Mouse (Mus musculus) forebrain, embryonic 12.5 days (tissue): ENCODE measurements around the gene Cmss1. TPM values are rescaled to one million over a fixed set of nuclear protein-coding genes. Genes with fewer than 3 reads are reported as not detected.
A peak's percentile ranks its signal among the peaks of the same experiment; 100 is the strongest.

Experiments
- ATAC-seq: fragments of 200-750 bp; cut with Nextera tagmentation; 2 replicates; pipeline ENCODE4 v1.8.0; 2017; ENCODE audit warnings: moderate TSS enrichment; ENCODE audit not compliant: low FRiP score
- H3K27ac ChIP-seq: fragments of 300-500 bp; sonication (generic); 2 replicates; pipeline ENCODE4 v1.5.1; 2016; ENCODE audit warnings: mild to moderate bottlenecking
- H3K27me3 ChIP-seq: fragments of 300-500 bp; sonication (generic); 2 replicates; pipeline ENCODE4 v1.6.1; 2016; ENCODE audit warnings: mild to moderate bottlenecking
- H3K36me3 ChIP-seq: fragments of 300-500 bp; sonication (generic); replicated peaks from 2 replicates; pipeline ENCODE4 v1.6.1; 2016; ENCODE audit warnings: mild to moderate bottlenecking
- H3K4me1 ChIP-seq: fragments of 300-500 bp; sonication (generic); 2 replicates; pipeline ENCODE4 v1.6.1; 2016
- H3K4me2 ChIP-seq: fragments of 300-500 bp; sonication (generic); 2 replicates; pipeline ENCODE4 v1.6.1; 2016; ENCODE audit warnings: mild to moderate bottlenecking, moderate library complexity
- H3K4me3 ChIP-seq: fragments of 300-500 bp; sonication (generic); replicated peaks from 2 replicates; pipeline ENCODE4 v1.5.1; 2016; ENCODE audit warnings: mild to moderate bottlenecking
- H3K9ac ChIP-seq: fragments of 300-500 bp; sonication (generic); 2 replicates; pipeline ENCODE4 v1.6.1; 2016; ENCODE audit warnings: mild to moderate bottlenecking
- H3K9me3 ChIP-seq: fragments of 300-500 bp; sonication (generic); 2 replicates; pipeline ENCODE4 v1.6.1; 2016
- WGBS: fragments of 180-500 bp; shearing (Covaris S2); methylation state at CpG from one replicate; pipeline ENCODE4 v1.1.7; 2016; 5-methylcytosine and 5-hydroxymethylcytosine counted together
- polyA plus RNA-seq: library from polyadenylated mRNA; unstranded; fragments of >200 nt; fragmentation: Nextera tagmentation; extraction: Ambion mirVana; gene quantifications from 2 replicates; pipeline ENCODE4 v1.2.1, GENCODE M21; 2016

Gene Cmss1
- polyA plus RNA-seq: 44.9 and 48.2 TPM in 2 replicates

- H3K9me3 ChIP-seq: no peaks in the 10 kb centered on the region
- peak; percentile 94 for ATAC-seq
- H3K4me2 ChIP-seq: peak within 1 kb of the TSS; percentile 80
- peak within 1 kb of the TSS; percentile 61 for H3K9ac ChIP-seq
- WGBS: under 1% methylated on average over 64 of the region's 64 CpGs
- H3K36me3 ChIP-seq: no peaks in the 10 kb centered on the region
- no peak within 1 kb of the TSS for H3K27ac ChIP-seq
- peak within 1 kb of the TSS; percentile 82 for H3K4me3 ChIP-seq
- peaks cover 12% of the 10 kb centered on the region for H3K4me1 ChIP-seq
- no peaks in the 10 kb centered on the region for H3K27me3 ChIP-seq
Observed at GRCm38 (mm10) chr16:57606444-57607227, at the start of gene Cmss1. TSS of gene Cmss1 (minus strand) at chr16:57606864.

- no peak overlapping the region for H3K4me3 ChIP-seq
- ATAC-seq: no peak
- no peaks in the 10 kb centered on the region for H3K27me3 ChIP-seq
- no peak overlapping the region for H3K4me2 ChIP-seq
- no peak overlapping the region for H3K9ac ChIP-seq
- H3K4me1 ChIP-seq: no peaks in the 10 kb centered on the region
- H3K36me3 ChIP-seq: no peaks in the 10 kb centered on the region
- H3K9me3 ChIP-seq: no peaks in the 10 kb centered on the region
- WGBS: 74% methylated on average over 2 of the region's 2 CpGs
- no peak overlapping the region for H3K27ac ChIP-seq
Observed at GRCm38 (mm10) chr16:57649888-57650287, 43.2 kb upstream of the Cmss1 start.

DNA sequence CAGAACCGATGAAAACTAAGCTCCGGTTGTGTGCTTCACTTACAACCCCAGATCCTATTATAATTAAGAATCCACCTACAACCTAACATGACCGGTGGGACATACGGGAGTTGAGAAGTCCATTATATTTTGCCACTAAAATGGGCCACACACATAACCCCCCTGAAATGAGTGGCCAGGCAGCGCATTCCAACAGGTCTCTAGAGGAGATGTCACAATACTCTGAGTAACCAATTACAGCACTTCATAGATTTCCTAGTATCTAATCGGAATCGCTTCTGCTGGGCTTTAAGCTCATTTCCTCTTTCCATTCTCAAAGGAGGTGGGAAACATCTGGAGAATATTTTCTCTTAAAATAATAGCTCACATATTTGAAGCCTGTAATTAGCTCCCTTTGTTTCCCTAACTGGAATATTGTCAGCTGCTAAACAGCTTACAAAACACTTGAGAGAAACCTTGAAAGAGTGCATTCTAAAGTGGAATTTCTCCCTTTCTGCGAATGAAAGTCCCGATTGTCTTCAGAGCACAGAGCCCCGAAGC is 34.8 kb upstream of the Cmss1 start:
- 69% methylated on average over 10 of the region's 10 CpGs for WGBS
- Histone ChIP-seq H3K9ac (no peak overlapping the region), H3K36me3 (no peaks in the 10 kb centered on the region), H3K4me2 (no peak overlapping the region), H3K4me1 (no peaks in the 10 kb centered on the region), H3K27ac (no peak overlapping the region), H3K4me3 (no peak overlapping the region), H3K9me3 (no peaks in the 10 kb centered on the region), H3K27me3 (no peaks in the 10 kb centered on the region)
- ATAC-seq: no peak

DNA sequence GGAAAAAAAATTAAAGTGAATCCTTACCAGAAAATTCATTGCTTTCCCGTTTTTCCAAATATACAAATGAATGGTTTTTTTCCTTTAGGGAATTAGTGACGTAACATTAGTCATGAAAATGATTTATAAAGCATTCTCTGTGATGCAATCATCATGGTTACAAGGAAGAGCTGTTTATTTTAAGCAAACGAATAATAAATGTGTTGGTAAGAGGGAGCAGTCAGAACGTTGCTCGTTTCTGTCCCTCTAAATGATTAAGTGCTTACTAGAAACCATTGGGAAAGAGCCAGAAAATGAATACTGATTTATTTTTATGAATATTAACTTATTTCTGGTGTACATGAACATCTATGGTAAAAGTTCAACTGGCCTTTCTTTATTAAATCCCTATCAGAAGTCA is 28.1 kb upstream of the Cmss1 start:
- H3K27me3 ChIP-seq: no peaks in the 10 kb centered on the region
- no peak for ATAC-seq
- no peaks in the 10 kb centered on the region for H3K9me3 ChIP-seq
- no peaks in the 10 kb centered on the region for H3K36me3 ChIP-seq
- WGBS: 84% methylated on average over 5 of the region's 5 CpGs
- H3K4me1 ChIP-seq: no peaks in the 10 kb centered on the region
- no peak overlapping the region for H3K4me2 ChIP-seq
- H3K9ac ChIP-seq: no peak overlapping the region
- H3K27ac ChIP-seq: no peak overlapping the region
- H3K4me3 ChIP-seq: no peak overlapping the region

DNA sequence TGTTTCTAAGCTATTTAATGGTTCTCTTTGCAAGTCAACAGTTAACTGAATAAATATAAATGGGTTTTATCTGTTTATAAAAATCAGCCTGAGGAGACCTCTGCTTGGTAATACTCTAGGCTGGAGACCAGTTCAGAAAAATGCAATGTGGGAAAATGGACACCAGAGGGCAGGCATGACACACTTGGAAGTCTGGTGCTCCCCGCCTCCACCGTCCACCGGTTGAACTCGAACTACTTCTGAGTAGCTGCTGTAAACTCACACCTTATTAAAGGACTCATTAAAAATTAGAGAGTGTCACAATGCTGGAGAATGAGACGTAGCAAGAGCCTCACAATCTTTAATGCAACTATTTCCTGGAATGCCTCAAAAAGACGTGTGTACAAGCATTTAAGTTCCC is 27.5 kb upstream of the Cmss1 start:
- Histone ChIP-seq H3K36me3 (no peaks in the 10 kb centered on the region), H3K4me3 (no peak overlapping the region), H3K9ac (no peak overlapping the region), H3K4me2 (no peak overlapping the region), H3K27me3 (no peaks in the 10 kb centered on the region), H3K9me3 (no peaks in the 10 kb centered on the region), H3K4me1 (no peaks in the 10 kb centered on the region), H3K27ac (no peak overlapping the region)
- peak; percentile 73; the same call in 1 of the 2 replicates for ATAC-seq
- WGBS: 9% methylated on average over 6 of the region's 6 CpGs

DNA sequence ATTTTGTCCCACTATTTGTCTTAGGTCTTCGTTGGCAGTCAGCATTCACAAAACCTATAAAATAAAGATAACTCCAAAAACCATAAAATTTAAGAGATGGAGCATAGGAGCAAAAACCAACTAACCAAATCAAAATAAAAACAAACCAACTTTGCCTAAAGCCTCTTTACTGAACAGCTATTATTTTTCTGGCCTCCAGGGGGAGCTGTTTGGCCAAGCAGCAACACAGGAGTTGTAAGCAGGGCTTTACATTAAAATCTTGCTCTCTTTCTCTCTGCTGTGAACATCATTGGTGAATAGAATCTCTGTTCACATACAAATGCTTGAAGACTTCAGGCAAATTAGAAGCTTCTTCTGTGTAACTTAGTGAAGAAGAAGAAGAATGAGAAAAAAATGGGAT is 5.1 kb upstream of the Cmss1 start:
- H3K9me3 ChIP-seq: no peaks in the 10 kb centered on the region
- no peak overlapping the region for H3K4me3 ChIP-seq
- 0% methylated on average over 1 of the region's 1 CpGs for WGBS
- ATAC-seq: no peak
- H3K36me3 ChIP-seq: no peaks in the 10 kb centered on the region
- no peak overlapping the region for H3K27ac ChIP-seq
- H3K27me3 ChIP-seq: no peaks in the 10 kb centered on the region
- no peak overlapping the region for H3K4me2 ChIP-seq
- peaks cover 5% of the 10 kb centered on the region for H3K4me1 ChIP-seq
- no peak overlapping the region for H3K9ac ChIP-seq

DNA sequence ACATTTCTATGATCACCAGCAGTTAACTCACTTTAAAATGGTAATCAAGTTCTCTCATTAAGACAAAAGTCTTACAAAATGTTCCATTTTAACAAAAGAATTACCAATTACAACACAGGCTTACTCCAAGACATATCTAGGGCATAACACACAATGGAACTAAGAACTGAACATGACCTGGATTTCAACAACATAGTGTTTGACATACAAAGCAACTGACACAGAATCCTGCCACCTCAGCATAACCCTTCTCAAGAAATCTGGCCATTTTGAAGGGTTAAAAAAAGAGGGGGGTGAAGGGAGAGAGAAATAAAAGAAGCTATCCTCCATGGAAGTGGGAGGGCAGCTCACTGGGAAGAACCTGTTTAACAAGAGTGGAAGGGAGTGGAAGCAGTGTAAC is 5.6 kb downstream of the Cmss1 start:
- H3K9me3 ChIP-seq: no peaks in the 10 kb centered on the region
- H3K27me3 ChIP-seq: no peaks in the 10 kb centered on the region
- ATAC-seq: no peak
- no peak overlapping the region for H3K9ac ChIP-seq
- H3K4me2 ChIP-seq: no peak overlapping the region
- 0 out of 2 replicates have a peak, but pooled peaks cover 7% of the 10 kb centered on the region for H3K4me1 ChIP-seq
- H3K36me3 ChIP-seq: no peaks in the 10 kb centered on the region
- H3K4me3 ChIP-seq: no peak overlapping the region
- H3K27ac ChIP-seq: no peak overlapping the region

GRCm38 (mm10) chr16:57597295-57597957 is 9.2 kb downstream of the Cmss1 start:
- no peak overlapping the region for H3K9ac ChIP-seq
- no peak overlapping the region for H3K4me3 ChIP-seq
- ATAC-seq: no peak
- WGBS: 88% methylated on average over 4 of the region's 4 CpGs
- no peak overlapping the region for H3K4me2 ChIP-seq
- H3K4me1 ChIP-seq: no peaks in the 10 kb centered on the region
- H3K36me3 ChIP-seq: no peaks in the 10 kb centered on the region
- no peaks in the 10 kb centered on the region for H3K9me3 ChIP-seq
- no peaks in the 10 kb centered on the region for H3K27me3 ChIP-seq
- H3K27ac ChIP-seq: no peak overlapping the region

DNA sequence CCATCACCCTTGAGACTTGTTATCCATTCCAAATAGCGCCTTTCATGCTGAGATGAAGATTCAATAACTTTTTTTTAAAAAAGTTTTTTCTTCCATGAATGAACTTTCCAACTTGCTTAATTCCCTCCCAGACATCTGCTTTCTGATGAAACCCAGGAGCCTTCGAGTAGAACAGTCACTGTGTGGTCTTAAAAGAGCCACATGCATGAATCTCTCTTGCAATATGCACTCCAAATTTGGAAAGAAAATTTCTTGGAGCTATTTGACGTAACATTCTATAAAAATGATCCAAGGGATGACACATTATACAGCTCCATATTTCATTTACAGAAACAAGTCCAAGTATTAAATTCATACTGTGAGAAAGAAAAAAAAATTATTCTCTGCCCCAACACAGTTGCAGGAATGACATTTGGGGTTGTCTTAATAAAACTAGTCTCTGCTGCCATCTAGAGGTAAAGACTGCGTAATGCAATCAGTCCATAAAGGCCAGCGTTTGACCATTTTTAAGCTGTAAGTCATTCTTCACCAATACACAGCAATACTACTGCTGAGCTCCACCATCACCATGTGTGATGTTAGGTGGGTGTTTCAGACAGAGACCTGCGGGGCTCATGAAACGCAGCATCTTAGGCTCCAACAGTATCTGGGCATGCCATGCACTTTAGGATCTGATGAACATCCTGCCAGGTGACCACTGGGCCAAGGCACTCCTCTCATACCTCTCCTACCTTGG is 13.1 kb downstream of the Cmss1 start:
- Histone ChIP-seq H3K36me3 (no peaks in the 10 kb centered on the region), H3K27ac (no peak overlapping the region), H3K4me3 (no peak overlapping the region), H3K9ac (no peak overlapping the region), H3K4me1 (no peaks in the 10 kb centered on the region), H3K9me3 (no peaks in the 10 kb centered on the region), H3K4me2 (no peak overlapping the region), H3K27me3 (no peaks in the 10 kb centered on the region)
- 46% methylated on average over 7 of the region's 7 CpGs for WGBS
- ATAC-seq: peak; percentile 67; the same call in 1 of the 2 replicates

GRCm38 (mm10) chr16:57585201-57585600 is 21.5 kb downstream of the Cmss1 start:
- H3K9ac ChIP-seq: no peak overlapping the region
- no peak overlapping the region for H3K4me2 ChIP-seq
- 63% methylated on average over 3 of the region's 3 CpGs for WGBS
- H3K27me3 ChIP-seq: no peaks in the 10 kb centered on the region
- H3K36me3 ChIP-seq: no peaks in the 10 kb centered on the region
- no peak overlapping the region for H3K4me3 ChIP-seq
- no peak overlapping the region for H3K27ac ChIP-seq
- no peak for ATAC-seq
- no peaks in the 10 kb centered on the region for H3K4me1 ChIP-seq
- no peaks in the 10 kb centered on the region for H3K9me3 ChIP-seq

- Histone ChIP-seq H3K4me2 (no peak overlapping the region), H3K27me3 (no peaks in the 10 kb centered on the region), H3K4me1 (no peaks in the 10 kb centered on the region), H3K4me3 (no peak overlapping the region), H3K27ac (no peak overlapping the region), H3K36me3 (no peaks in the 10 kb centered on the region), H3K9ac (no peak overlapping the region), H3K9me3 (no peaks in the 10 kb centered on the region)
- ATAC-seq: no peak
- WGBS: 93% methylated on average over 2 of the region's 2 CpGs
Observed at GRCm38 (mm10) chr16:57582008-57582407, 24.7 kb downstream of the Cmss1 start.

DNA sequence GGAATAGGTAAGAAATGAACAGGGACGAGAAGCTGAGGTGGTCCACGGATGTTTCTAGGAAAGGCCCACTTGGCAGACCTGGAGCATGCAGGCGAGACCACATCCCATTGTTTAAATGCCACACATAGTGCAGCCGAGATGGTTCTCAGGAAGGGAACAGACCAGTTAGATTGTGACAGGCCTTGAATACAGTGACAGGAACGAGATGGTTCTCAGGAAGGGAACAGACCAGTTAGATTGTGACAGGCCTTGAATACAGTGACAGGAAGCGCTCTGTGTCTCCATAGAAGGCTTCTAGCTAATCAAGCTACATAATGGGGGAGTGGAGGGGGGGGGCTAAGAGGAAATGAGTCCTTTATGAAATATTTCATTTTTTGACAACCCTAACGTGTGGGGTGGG is 26.6 kb downstream of the Cmss1 start:
- no peak for ATAC-seq
- no peaks in the 10 kb centered on the region for H3K9me3 ChIP-seq
- 75% methylated on average over 7 of the region's 7 CpGs for WGBS

More for the DNA sequence above, 26.6 kb downstream of the Cmss1 start:
- H3K36me3 ChIP-seq: no peaks in the 10 kb centered on the region
- no peaks in the 10 kb centered on the region for H3K4me1 ChIP-seq
- no peak overlapping the region for H3K27ac ChIP-seq
- no peak overlapping the region for H3K4me3 ChIP-seq
- no peak overlapping the region for H3K9ac ChIP-seq
- H3K4me2 ChIP-seq: no peak overlapping the region
- no peaks in the 10 kb centered on the region for H3K27me3 ChIP-seq
